Mouse (Mus musculus) hindbrain, postnatal 0 days (tissue): ENCODE measurements around the gene Syce3. TPM values are rescaled to one million over a fixed set of nuclear protein-coding genes. Genes with fewer than 3 reads are reported as not detected.

ENCODE experiments used
- ATAC-seq: fragments of 200-750 bp; cut with Nextera tagmentation; 2 replicates; pipeline ENCODE4 v1.8.0; 2017; ENCODE audit warnings: mild to moderate bottlenecking, moderate TSS enrichment, moderate library complexity
- DNase-seq: peaks from one replicate; pipeline ENCODE4 v3.0.0-alpha.2; 2015; ENCODE audit warnings: low spot score
- H3K27ac ChIP-seq: fragments of 300-500 bp; sonication (generic); 2 replicates; pipeline ENCODE4 v1.5.1; 2014; ENCODE audit warnings: mild to moderate bottlenecking
- H3K27me3 ChIP-seq: fragments of 300-500 bp; sonication (generic); 2 replicates; pipeline ENCODE4 v1.6.1; 2014; ENCODE audit warnings: low read length, mixed read lengths; ENCODE audit not compliant: insufficient read depth
- H3K36me3 ChIP-seq: fragments of 300-500 bp; sonication (generic); 2 replicates; pipeline ENCODE4 v1.6.1; 2014; ENCODE audit warnings: low read length, mixed read lengths; ENCODE audit not compliant: insufficient read depth
- H3K4me1 ChIP-seq: fragments of 300-500 bp; sonication (generic); 2 replicates; pipeline ENCODE4 v1.6.1; 2014; ENCODE audit warnings: antibody characterized with exemption, low read length, mixed read lengths; ENCODE audit not compliant: insufficient read depth
- H3K4me2 ChIP-seq: fragments of 300-500 bp; sonication (generic); 2 replicates; pipeline ENCODE4 v1.6.1; 2014; ENCODE audit warnings: low read depth, mild to moderate bottlenecking, low read length, moderate library complexity, mixed read lengths
- H3K4me3 ChIP-seq: fragments of 300-500 bp; sonication (generic); 2 replicates; pipeline ENCODE4 v1.5.1; 2014; ENCODE audit warnings: low read length
- H3K9ac ChIP-seq: fragments of 300-500 bp; sonication (generic); replicated peaks from 2 replicates; pipeline ENCODE4 v1.6.1; 2014; ENCODE audit warnings: mild to moderate bottlenecking, low read length, moderate library complexity, mixed read lengths
- H3K9me3 ChIP-seq: fragments of 300-500 bp; sonication (generic); 2 replicates; pipeline ENCODE4 v1.6.1; 2016; ENCODE audit warnings: low read length, mixed read lengths
- CTCF ChIP-seq: IDR thresholded peaks from 2 replicates; pipeline ENCODE4 v1.5.1; 2016; ENCODE audit warnings: antibody characterized with exemption, control low read depth, low read depth
- WGBS: fragments of 180-500 bp; shearing (Covaris S2); extraction: QIAGEN DNeasy Blood & Tissue Kit; methylation state at CpG from one replicate; pipeline ENCODE4 v1.1.7; 2014; 5-methylcytosine and 5-hydroxymethylcytosine counted together
- polyA plus RNA-seq: library from polyadenylated mRNA; unstranded; fragments of >200 nt; fragmentation: Nextera tagmentation; extraction: Ambion mirVana; gene quantifications from 2 replicates; pipeline ENCODE4 v1.2.1, GENCODE M21; 2015
- total RNA-seq: library from RNA; depleted of rRNA; stranded (reverse); fragments of >200 nt; gene quantifications from 2 replicates; pipeline ENCODE4 v1.2.3, GENCODE M21; 2014; rRNA removed

Gene Syce3
- total and polyA plus RNA-seq, 2 experiments from 2014 or later: not detected

DNA sequence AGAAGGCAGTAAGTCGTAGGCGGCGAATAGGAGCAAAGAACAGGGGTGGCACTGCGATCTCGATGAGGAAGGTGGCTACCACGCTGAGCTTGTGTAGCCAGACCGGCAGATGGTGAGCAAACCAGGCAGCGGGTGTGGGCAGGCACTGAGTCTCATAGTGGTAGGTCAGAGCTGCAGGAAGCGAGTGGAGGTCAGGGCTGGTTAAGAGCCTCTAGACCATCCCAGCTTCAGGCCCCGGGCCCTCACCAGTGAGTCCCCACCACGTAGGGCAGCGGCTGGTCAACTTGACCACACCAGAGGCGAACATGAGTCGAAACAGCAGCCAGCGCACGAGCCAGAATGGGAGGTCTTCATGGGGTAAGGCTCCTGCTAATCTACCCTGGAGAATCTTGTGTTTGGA, 56.5 kb downstream of the Syce3 start:
- Histone ChIP-seq H3K36me3 (peaks cover 32% of the 10 kb centered on the region), H3K4me1 (peaks cover 14% of the 10 kb centered on the region), H3K27ac (no peak overlapping the region), H3K9ac (no peak overlapping the region; the same call in 1 of the 2 replicates), H3K27me3 (no peaks in the 10 kb centered on the region), H3K9me3 (no peaks in the 10 kb centered on the region), H3K4me2 (no peak overlapping the region), H3K4me3 (no peak overlapping the region)
- no peak for TF ChIP-seq CTCF
- 96% methylated on average over 16 of the region's 16 CpGs for WGBS
- ATAC-seq: no peak
- DNase-seq: no peak

DNA sequence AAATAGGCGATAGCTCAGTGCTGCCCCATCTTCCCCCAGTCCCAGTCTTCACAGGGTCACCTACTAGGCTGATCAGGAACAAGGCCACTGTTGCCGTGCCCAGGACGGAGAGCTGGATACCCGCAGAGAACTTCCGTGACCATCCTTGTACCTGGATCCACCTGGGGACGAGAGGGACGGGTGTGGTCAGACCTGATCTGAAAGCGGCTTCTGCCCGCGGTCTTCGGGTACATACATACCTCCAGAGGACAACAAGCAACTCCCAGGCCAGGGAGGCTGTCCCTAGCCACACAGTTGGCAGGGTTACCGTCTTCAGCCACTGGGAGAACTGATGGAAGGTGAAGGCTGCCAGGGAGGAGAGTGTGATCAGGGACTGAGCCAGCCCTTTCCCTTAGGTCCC, 57.5 kb downstream of the Syce3 start:
- Histone ChIP-seq H3K27me3 (no peaks in the 10 kb centered on the region), H3K36me3 (peaks cover 32% of the 10 kb centered on the region), H3K4me3 (no peak overlapping the region), H3K9me3 (no peaks in the 10 kb centered on the region), H3K9ac (no peak overlapping the region), H3K4me1 (peaks cover 14% of the 10 kb centered on the region), H3K27ac (no peak overlapping the region), H3K4me2 (no peak overlapping the region)
- no peak for TF ChIP-seq CTCF
- 96% methylated on average over 12 of the region's 12 CpGs for WGBS
- DNase-seq: no peak
- no peak for ATAC-seq

DNA sequence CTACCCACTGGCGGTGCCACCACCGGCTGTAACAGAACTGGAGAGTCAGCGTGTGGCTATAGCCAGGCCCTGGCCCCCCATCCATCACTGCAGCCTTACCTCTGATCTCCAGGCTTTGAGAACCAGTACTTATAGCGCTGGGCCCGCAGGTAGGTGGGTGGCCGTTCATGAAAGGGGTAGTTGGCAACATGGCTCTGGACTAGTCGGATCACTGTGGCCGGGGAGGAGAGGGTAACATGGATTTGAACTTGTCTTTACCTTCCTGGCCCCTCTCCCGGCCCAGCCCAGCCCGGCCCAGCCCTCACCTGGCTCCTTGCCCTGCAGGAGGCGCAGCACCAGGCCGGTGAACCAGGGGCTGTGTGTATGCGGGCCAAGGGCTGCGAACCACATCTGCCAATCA, 58.2 kb downstream of the Syce3 start:
- H3K4me2 ChIP-seq: no peak overlapping the region
- H3K9me3 ChIP-seq: no peaks in the 10 kb centered on the region
- WGBS: 95% methylated on average over 14 of the region's 14 CpGs
- H3K4me1 ChIP-seq: peaks cover 14% of the 10 kb centered on the region
- no peak for ATAC-seq
- no peak overlapping the region for H3K9ac ChIP-seq
- no peak overlapping the region for H3K4me3 ChIP-seq
- TF ChIP-seq CTCF: no peak
- no peak for DNase-seq
- peaks cover 32% of the 10 kb centered on the region for H3K36me3 ChIP-seq
- H3K27me3 ChIP-seq: no peaks in the 10 kb centered on the region
- H3K27ac ChIP-seq: no peak overlapping the region

DNA sequence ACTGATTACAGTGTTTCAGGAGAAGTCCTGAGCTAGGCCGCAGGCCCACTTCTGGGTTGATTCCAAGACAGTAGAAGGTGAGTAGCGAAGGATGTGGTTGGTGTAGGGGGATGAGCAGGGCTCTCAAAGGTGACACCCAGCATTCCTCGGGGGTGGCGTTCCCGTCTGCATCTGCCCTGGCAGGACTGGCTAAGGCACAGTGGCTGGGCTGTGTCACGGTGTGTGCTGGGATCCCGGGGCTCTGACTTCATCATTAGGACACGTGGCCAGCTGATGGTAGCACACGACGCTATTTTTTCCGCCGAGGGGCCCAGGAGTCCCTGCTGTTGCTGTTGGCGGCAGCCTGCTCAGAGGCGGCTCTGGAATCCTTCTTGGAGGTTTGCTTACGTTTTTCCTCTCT, 59.0 kb downstream of the Syce3 start:
- DNase-seq (no peak), ATAC-seq (no peak)
- Histone ChIP-seq H3K4me1 (peaks cover 14% of the 10 kb centered on the region), H3K9me3 (no peaks in the 10 kb centered on the region), H3K9ac (no peak overlapping the region), H3K27me3 (no peaks in the 10 kb centered on the region), H3K4me2 (no peak overlapping the region), H3K27ac (no peak overlapping the region), H3K4me3 (no peak overlapping the region), H3K36me3 (peaks cover 32% of the 10 kb centered on the region)
- WGBS: 84% methylated on average over 15 of the region's 15 CpGs
- TF ChIP-seq CTCF: no peak

DNA sequence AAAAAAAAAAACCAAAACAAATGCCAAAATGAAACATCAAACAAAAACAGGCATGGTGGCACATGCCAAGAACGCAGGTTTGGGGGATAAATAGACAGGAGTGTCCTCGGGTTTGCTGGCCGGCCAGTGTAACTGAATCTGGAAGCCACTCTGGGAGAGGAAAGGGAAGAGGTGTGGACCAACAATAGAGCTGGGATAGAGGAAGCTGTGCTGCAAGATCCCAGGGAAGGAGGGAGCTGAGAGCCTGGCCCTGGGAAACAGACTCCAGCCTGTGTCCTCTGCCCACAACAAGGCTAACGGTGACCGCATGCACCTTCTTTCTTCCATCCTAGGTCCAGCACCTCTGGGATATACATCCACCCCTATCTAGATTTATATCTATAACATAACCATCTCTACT, 59.9 kb downstream of the Syce3 start:
- no peak overlapping the region for H3K27ac ChIP-seq
- H3K9ac ChIP-seq: no peak overlapping the region
- no peak for TF ChIP-seq CTCF
- ATAC-seq (no peak), DNase-seq (no peak)
- H3K27me3 ChIP-seq: no peaks in the 10 kb centered on the region
- peaks cover 14% of the 10 kb centered on the region for H3K4me1 ChIP-seq
- H3K36me3 ChIP-seq: peaks cover 32% of the 10 kb centered on the region
- H3K4me3 ChIP-seq: no peak overlapping the region
- WGBS: 84% methylated on average over 5 of the region's 5 CpGs
- H3K9me3 ChIP-seq: no peaks in the 10 kb centered on the region
- H3K4me2 ChIP-seq: no peak overlapping the region

DNA sequence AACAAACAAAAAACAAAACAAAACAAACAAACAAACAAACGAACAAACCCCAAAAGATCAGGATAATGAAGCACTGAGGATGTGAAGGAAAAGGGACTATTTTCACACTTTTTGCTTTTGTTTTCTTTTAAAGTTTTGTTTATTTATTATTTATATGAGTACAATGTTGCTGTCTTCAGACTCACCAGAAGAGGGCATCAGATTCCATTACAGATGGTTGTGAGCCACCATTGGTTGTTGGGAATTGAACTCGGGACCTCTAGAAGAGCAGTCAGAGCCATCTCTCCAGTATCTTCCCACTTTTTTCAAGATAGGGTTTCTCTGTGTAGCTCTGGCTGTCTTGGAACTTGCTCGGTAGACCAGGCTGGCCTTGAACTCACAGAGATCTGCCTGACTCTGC, 67.0 kb downstream of the Syce3 start:
- 88% methylated on average over 3 of the region's 3 CpGs for WGBS
- Histone ChIP-seq H3K4me1 (no peaks in the 10 kb centered on the region), H3K36me3 (no peaks in the 10 kb centered on the region), H3K4me2 (no peak overlapping the region), H3K27me3 (no peaks in the 10 kb centered on the region), H3K27ac (no peak overlapping the region), H3K9me3 (no peaks in the 10 kb centered on the region), H3K9ac (no peak overlapping the region), H3K4me3 (no peak overlapping the region)
- DNase-seq (no peak), ATAC-seq (no peak)
- 0 out of 2 replicates have a peak, but pooled peaks have one; percentile 7 for TF ChIP-seq CTCF

DNA sequence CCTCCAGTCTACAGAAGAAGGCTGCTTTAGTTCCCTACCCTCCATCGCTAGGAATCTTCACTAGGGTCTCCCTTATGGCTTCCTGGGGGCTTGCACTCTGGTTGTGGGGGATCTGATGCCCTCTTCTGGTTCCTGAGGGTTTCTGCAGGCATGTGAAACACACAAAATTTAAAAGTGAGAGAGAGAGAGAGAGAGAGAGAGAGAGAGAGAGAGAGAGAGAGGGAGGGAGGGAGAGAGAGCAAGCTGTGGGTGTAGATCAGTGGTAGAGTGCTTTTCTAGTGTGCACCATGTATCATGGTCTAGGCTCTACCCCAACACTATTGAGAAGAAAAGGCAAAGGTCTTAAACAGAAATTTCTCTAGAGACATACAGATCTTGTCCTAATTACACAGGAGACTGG, 68.6 kb downstream of the Syce3 start:
- no peaks in the 10 kb centered on the region for H3K36me3 ChIP-seq
- 22% methylated on average over 1 of the region's 1 CpGs for WGBS
- no peak overlapping the region for H3K4me3 ChIP-seq
- no peaks in the 10 kb centered on the region for H3K27me3 ChIP-seq
- no peaks in the 10 kb centered on the region for H3K9me3 ChIP-seq
- no peak for DNase-seq
- no peak for ATAC-seq
- H3K27ac ChIP-seq: no peak overlapping the region
- no peaks in the 10 kb centered on the region for H3K4me1 ChIP-seq
- H3K9ac ChIP-seq: no peak overlapping the region
- H3K4me2 ChIP-seq: no peak overlapping the region
- no peak for TF ChIP-seq CTCF

Other genes with a start within 250 kb of the Syce3 start
- 239 and 274 TPM in 2 replicates for gene Plxnb2, start 229.7 kb downstream of the Syce3 start, total RNA-seq
- 64.1 and 64.7 TPM in 2 replicates for gene Plxnb2, start 229.7 kb downstream of the Syce3 start, polyA plus RNA-seq
- gene Dennd6b, start 214.0 kb downstream of the Syce3 start, total RNA-seq: 73.9 and 79.9 TPM in 2 replicates
- 60.1 and 62.2 TPM in 2 replicates for gene Dennd6b, start 214.0 kb downstream of the Syce3 start, polyA plus RNA-seq
- 257 and 290 TPM in 2 replicates for gene Ppp6r2, start 198.9 kb downstream of the Syce3 start, total RNA-seq
- gene Ppp6r2, start 198.9 kb downstream of the Syce3 start, polyA plus RNA-seq: 71.2 and 72.7 TPM in 2 replicates
- 265 and 324 TPM in 2 replicates for gene Sbf1, start 95.2 kb downstream of the Syce3 start, total RNA-seq
- 69.5 and 70.7 TPM in 2 replicates for gene Sbf1, start 95.2 kb downstream of the Syce3 start, polyA plus RNA-seq
- gene Adm2, start 87.8 kb downstream of the Syce3 start, total RNA-seq: not detected in 2 replicates
- not detected in 2 replicates for gene Adm2, start 87.8 kb downstream of the Syce3 start, polyA plus RNA-seq
- gene Miox, start 76.1 kb downstream of the Syce3 start, total RNA-seq: not detected in 2 replicates
- not detected in 2 replicates for gene Miox, start 76.1 kb downstream of the Syce3 start, polyA plus RNA-seq
- gene Lmf2, start 54.8 kb downstream of the Syce3 start, total RNA-seq: 24.9 and 26.2 TPM in 2 replicates
- 30.2 and 34.5 TPM in 2 replicates for gene Lmf2, start 54.8 kb downstream of the Syce3 start, polyA plus RNA-seq
- 79.1 and 106 TPM in 2 replicates for gene Ncaph2, start 54.8 kb downstream of the Syce3 start, total RNA-seq
- gene Ncaph2, start 54.8 kb downstream of the Syce3 start, polyA plus RNA-seq: 97.1 and 99.1 TPM in 2 replicates
- gene Sco2, start 36.7 kb downstream of the Syce3 start, total RNA-seq: 28.5 and 52.6 TPM in 2 replicates
- 22.9 and 24.3 TPM in 2 replicates for gene Sco2, start 36.7 kb downstream of the Syce3 start, polyA plus RNA-seq
- 7.8 and 8.9 TPM in 2 replicates for gene Tymp, start 33.5 kb downstream of the Syce3 start, total RNA-seq
- gene Tymp, start 33.5 kb downstream of the Syce3 start, polyA plus RNA-seq: 3.6 and 3.9 TPM in 2 replicates
- gene Odf3b, start 31.2 kb downstream of the Syce3 start, total RNA-seq: 0.43 and 7.2 TPM in 2 replicates
- gene Odf3b, start 31.2 kb downstream of the Syce3 start, polyA plus RNA-seq: 5.4 and 7.0 TPM in 2 replicates
- 0.26 and 0.40 TPM in 2 replicates for gene Klhdc7b, start 25.6 kb downstream of the Syce3 start, total RNA-seq
- gene Klhdc7b, start 25.6 kb downstream of the Syce3 start, polyA plus RNA-seq: 0.04 TPM in 1 of 2 replicates, not detected in the other
- gene Cpt1b, start 15.4 kb upstream of the Syce3 start, total RNA-seq: 3.4 and 4.7 TPM in 2 replicates
- gene Cpt1b, start 15.4 kb upstream of the Syce3 start, polyA plus RNA-seq: 1.6 and 2.4 TPM in 2 replicates
- 0.65 and 1.3 TPM in 2 replicates for gene C730034F03Rik, start 19.1 kb upstream of the Syce3 start, total RNA-seq
- gene C730034F03Rik, start 19.1 kb upstream of the Syce3 start, polyA plus RNA-seq: 2.8 and 3.3 TPM in 2 replicates
- gene Gm44502, start 19.2 kb upstream of the Syce3 start, total RNA-seq: 1.6 and 1.8 TPM in 2 replicates
- not detected in 2 replicates for gene Gm44502, start 19.2 kb upstream of the Syce3 start, polyA plus RNA-seq
- gene Chkb, start 19.4 kb upstream of the Syce3 start, total RNA-seq: 57.6 and 65.4 TPM in 2 replicates
- 105 and 109 TPM in 2 replicates for gene Chkb, start 19.4 kb upstream of the Syce3 start, polyA plus RNA-seq
- 101 and 108 TPM in 2 replicates for gene Mapk8ip2, start 43.4 kb upstream of the Syce3 start, total RNA-seq
- 64.7 and 67.8 TPM in 2 replicates for gene Mapk8ip2, start 43.4 kb upstream of the Syce3 start, polyA plus RNA-seq
- gene Arsa, start 66.9 kb upstream of the Syce3 start, total RNA-seq: 34.6 and 35.8 TPM in 2 replicates
- 28.5 and 28.9 TPM in 2 replicates for gene Arsa, start 66.9 kb upstream of the Syce3 start, polyA plus RNA-seq
- gene Shank3, start 89.1 kb upstream of the Syce3 start, total RNA-seq: 43.6 and 61.8 TPM in 2 replicates
- gene Shank3, start 89.1 kb upstream of the Syce3 start, polyA plus RNA-seq: 7.1 and 8.7 TPM in 2 replicates
- gene Acr, start 157.8 kb upstream of the Syce3 start, total RNA-seq: 2.4 and 3.3 TPM in 2 replicates
- 2.1 TPM in 2 replicates for gene Acr, start 157.8 kb upstream of the Syce3 start, polyA plus RNA-seq
- 42.2 and 62.1 TPM in 2 replicates for gene Rabl2, start 181.4 kb upstream of the Syce3 start, total RNA-seq
- gene Rabl2, start 181.4 kb upstream of the Syce3 start, polyA plus RNA-seq: 59.1 and 66.6 TPM in 2 replicates